ENCODE assay signal across 12 mouse cellular contexts in the genomic region with DNA sequence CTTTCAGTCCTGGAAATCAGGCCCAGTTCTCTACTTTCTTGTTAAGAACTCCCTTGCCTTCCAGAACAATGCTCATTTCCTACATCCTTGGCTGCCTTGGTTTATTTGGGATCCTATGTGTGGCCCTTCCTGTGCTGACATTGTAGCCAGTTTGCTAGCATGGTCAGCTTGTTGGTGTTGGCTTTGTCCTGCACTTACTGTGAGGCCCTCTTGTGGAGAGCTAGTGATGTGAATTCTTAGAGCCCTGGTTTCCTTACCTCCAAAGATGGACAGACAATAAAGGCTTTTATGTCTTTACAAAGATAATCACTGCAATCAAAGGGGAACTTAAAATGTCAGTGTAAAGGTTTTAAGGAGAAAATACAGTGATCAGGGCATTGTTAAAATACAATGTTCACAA. TPM values are rescaled to one million over a fixed set of nuclear protein-coding genes. Genes with fewer than 3 reads are reported as not detected.
DNase-seq lines count a peak whose midpoint lies in the region; ATAC-seq and TF ChIP-seq lines count a peak whose summit lies in the region.
"Had no signal": no experiment of that assay in that cellular context is flagged by ENCODE, and none has a peak within 500 bp of the region (broad histone marks: within the 10 kb centered on the region; RNA-seq: fewer than 3 reads in every experiment).

No protein-coding gene starts in this region.

- no peak overlapping the region for H3K4me3 ChIP-seq in kidney, adult 2 months (ENCODE audit: insufficient read depth, low read depth, low read length)
- H3K4me3 ChIP-seq: liver, embryonic 13.5 days; stomach, embryonic 15.5 days had no signal

- no peaks in the 10 kb centered on the region for H3K27me3 ChIP-seq in kidney, adult 2 months (replicated peaks; ENCODE audit: control insufficient read depth, insufficient read depth, low read length)
- H3K27me3 ChIP-seq: liver, embryonic 13.5 days; stomach, embryonic 15.5 days had no signal

- H3K4me1 ChIP-seq in kidney, adult 2 months (ENCODE audit: control insufficient read depth, insufficient read depth, low read length) = no peaks in the 10 kb centered on the region
- H3K4me1 ChIP-seq: liver, embryonic 13.5 days; stomach, embryonic 15.5 days had no signal

- no peak for ATAC-seq in megakaryocyte, adult 5-6 weeks (ENCODE audit: poor library complexity, severe bottlenecking)

- peak; percentile 22 for DNase-seq in embryo, embryonic 10 days (ENCODE audit: low spot score)
- no peak for DNase-seq in embryo, embryonic 9.5 days (ENCODE audit: extremely low spot score)
- no peak for DNase-seq in kidney, adult 2 months
- DNase-seq in kidney, postnatal 36 days = no peak
- DNase-seq in retina, embryonic 14.5 days (ENCODE audit: low spot score) = peak; percentile 3
- no peak for DNase-seq in retina, postnatal 1 day
- DNase-seq in cerebellum, postnatal 36 days = no peak
- DNase-seq: kidney, adult 18-20 months; liver, embryonic 13.5 days; thymus, postnatal 36 days had no signal

- no peak for TF ChIP-seq POLR2A in kidney, adult 2 months (IDR thresholded peaks at IDR 0.05; ENCODE audit: low read depth, low read length)

- 0 out of 2 replicates have a peak, but pooled peaks have one; percentile 2 for TF ChIP-seq CTCF in kidney, adult 2 months (conservative IDR thresholded peaks at IDR 0.05; ENCODE audit: insufficient read depth, insufficient read length, low read depth, low read length)

- H3K36me3 ChIP-seq in kidney, adult 2 months (ENCODE audit: control insufficient read depth, insufficient read depth, low read length) = no peaks in the 10 kb centered on the region
- H3K36me3 ChIP-seq: liver, embryonic 13.5 days; stomach, embryonic 15.5 days had no signal

- H3K27ac ChIP-seq in kidney, adult 2 months (ENCODE audit: insufficient read depth, low read depth, low read length) = no peak overlapping the region
- H3K27ac ChIP-seq: liver, embryonic 13.5 days; stomach, embryonic 15.5 days had no signal

RNA-seq across cellular contexts. Expression of a gene that starts 32.9 kb away (rescaled TPM):
- 3.4 and 6.1 TPM in 2 replicates for polyA plus RNA-seq in kidney, adult 2 months (2012; rRNA removed)
- total RNA-seq in megakaryocyte, adult 5-6 weeks (2015) = 37.9 and 40.4 TPM in 2 replicates
- 27.2 and 32.6 TPM in 2 replicates for total RNA-seq in megakaryocyte, adult 5-6 weeks (2017)

Comparison
In these comparisons a context has a peak if more than half of its experiments do, and no peak if none do; other contexts are left out.
1. DNase-seq: peak in embryo, embryonic 10 days (single experiment) and retina, embryonic 14.5 days (single experiment); none in embryo, embryonic 9.5 days (single experiment), kidney, adult 2 months (single experiment), kidney, postnatal 36 days (0 of 2), retina, postnatal 1 day (single experiment) and cerebellum, postnatal 36 days (0 of 2).